Mouse (Mus musculus): ENCODE measurements at regions not wholly inside any gene's neighbourhood (a gene's known extent, or its start where the extent isn't known, plus 50 kb on each side); places are given as distances from the start of the nearest gene placed in this dataset.

GRCm38 (mm10) chr11:17502052-17502451 is 244.7 kb downstream of the C1d start:
- DNase-seq: no peak
- WGBS: 92% methylated on average over 7 of the region's 7 CpGs
- no peak overlapping the region for H3K4me3 ChIP-seq (replicated peaks; ENCODE audit: extremely low read depth, low read depth, low read length)
- H3K4me1 ChIP-seq (ENCODE audit: control insufficient read depth, insufficient read depth, low read length): no peaks in the 10 kb centered on the region
- TF ChIP-seq CTCF (IDR thresholded peaks at IDR 0.05; ENCODE audit: insufficient read depth, low read length) (no peak), POLR2A (IDR thresholded peaks at IDR 0.05; ENCODE audit: borderline replicate concordance, extremely low read depth, low read depth, low read length) (no peak)

- no peak overlapping the region for H3K4me3 ChIP-seq (replicated peaks; ENCODE audit: extremely low read depth, low read depth, low read length)
- H3K4me1 ChIP-seq (ENCODE audit: control insufficient read depth, insufficient read depth, low read length): no peaks in the 10 kb centered on the region
- TF ChIP-seq POLR2A (IDR thresholded peaks at IDR 0.05; ENCODE audit: borderline replicate concordance, extremely low read depth, low read depth, low read length): no peak
- no peak for TF ChIP-seq CTCF (IDR thresholded peaks at IDR 0.05; ENCODE audit: insufficient read depth, low read length)
- 74% methylated on average over 12 of the region's 12 CpGs for WGBS
- no peak for DNase-seq
These were observed 265.0 kb downstream of the C1d start for GRCm38 (mm10) chr11:17522220-17522919.

GRCm38 (mm10) chr11:17523329-17523728 is 265.9 kb downstream of the C1d start:
- WGBS: 89% methylated on average over 4 of the region's 4 CpGs
- H3K4me1 ChIP-seq (ENCODE audit: control insufficient read depth, insufficient read depth, low read length): no peaks in the 10 kb centered on the region
- H3K4me3 ChIP-seq (replicated peaks; ENCODE audit: extremely low read depth, low read depth, low read length): no peak overlapping the region
- no peak for DNase-seq
- TF ChIP-seq POLR2A (IDR thresholded peaks at IDR 0.05; ENCODE audit: borderline replicate concordance, extremely low read depth, low read depth, low read length) (no peak), CTCF (IDR thresholded peaks at IDR 0.05; ENCODE audit: insufficient read depth, low read length) (no peak)

GRCm38 (mm10) chr11:17524985-17525775 is 267.8 kb downstream of the C1d start:
- WGBS: 43% methylated on average over 7 of the region's 7 CpGs
- DNase-seq: no peak
- no peak for TF ChIP-seq POLR2A (IDR thresholded peaks at IDR 0.05; ENCODE audit: borderline replicate concordance, extremely low read depth, low read depth, low read length)
- no peak for TF ChIP-seq CTCF (IDR thresholded peaks at IDR 0.05; ENCODE audit: insufficient read depth, low read length)
- no peaks in the 10 kb centered on the region for H3K4me1 ChIP-seq (ENCODE audit: control insufficient read depth, insufficient read depth, low read length)
- H3K4me3 ChIP-seq (replicated peaks; ENCODE audit: extremely low read depth, low read depth, low read length): no peak overlapping the region

GRCm38 (mm10) chr11:17526476-17526875 is 269.1 kb downstream of the C1d start:
- TF ChIP-seq POLR2A (IDR thresholded peaks at IDR 0.05; ENCODE audit: borderline replicate concordance, extremely low read depth, low read depth, low read length): no peak
- TF ChIP-seq CTCF (IDR thresholded peaks at IDR 0.05; ENCODE audit: insufficient read depth, low read length): no peak
- no peak for DNase-seq
- 74% methylated on average over 5 of the region's 5 CpGs for WGBS

GRCm38 (mm10) chr11:17528609-17529008 is 271.2 kb downstream of the C1d start:
- 74% methylated on average over 6 of the region's 6 CpGs for WGBS
- no peak for DNase-seq
- no peaks in the 10 kb centered on the region for H3K4me1 ChIP-seq (ENCODE audit: control insufficient read depth, insufficient read depth, low read length)
- no peak for TF ChIP-seq POLR2A (IDR thresholded peaks at IDR 0.05; ENCODE audit: borderline replicate concordance, extremely low read depth, low read depth, low read length)
- no peak for TF ChIP-seq CTCF (IDR thresholded peaks at IDR 0.05; ENCODE audit: insufficient read depth, low read length)
- no peak overlapping the region for H3K4me3 ChIP-seq (replicated peaks; ENCODE audit: extremely low read depth, low read depth, low read length)

More at GRCm38 (mm10) chr11:17526476-17526875, 269.1 kb downstream of the C1d start:
- Histone ChIP-seq H3K4me1 (ENCODE audit: control insufficient read depth, insufficient read depth, low read length) (no peaks in the 10 kb centered on the region), H3K4me3 (replicated peaks; ENCODE audit: extremely low read depth, low read depth, low read length) (no peak overlapping the region)

- no peaks in the 10 kb centered on the region for H3K4me1 ChIP-seq (ENCODE audit: control insufficient read depth, insufficient read depth, low read length)
- H3K4me3 ChIP-seq (replicated peaks; ENCODE audit: extremely low read depth, low read depth, low read length): no peak overlapping the region
- WGBS: 66% methylated on average over 3 of the region's 3 CpGs
- DNase-seq: no peak
- TF ChIP-seq CTCF (IDR thresholded peaks at IDR 0.05; ENCODE audit: insufficient read depth, low read length) (no peak), POLR2A (IDR thresholded peaks at IDR 0.05; ENCODE audit: borderline replicate concordance, extremely low read depth, low read depth, low read length) (no peak)
These were observed 276.3 kb downstream of the C1d start for GRCm38 (mm10) chr11:17533706-17534105.

- Histone ChIP-seq H3K4me3 (replicated peaks; ENCODE audit: extremely low read depth, low read depth, low read length) (no peak overlapping the region), H3K4me1 (ENCODE audit: control insufficient read depth, insufficient read depth, low read length) (no peaks in the 10 kb centered on the region)
- TF ChIP-seq POLR2A (IDR thresholded peaks at IDR 0.05; ENCODE audit: borderline replicate concordance, extremely low read depth, low read depth, low read length) (no peak), CTCF (IDR thresholded peaks at IDR 0.05; ENCODE audit: insufficient read depth, low read length) (no peak)
- no peak for DNase-seq
These were observed 288.9 kb downstream of the C1d start for GRCm38 (mm10) chr11:17546286-17546685.

GRCm38 (mm10) chr11:17549148-17549547 is 291.8 kb downstream of the C1d start:
- TF ChIP-seq POLR2A (IDR thresholded peaks at IDR 0.05; ENCODE audit: borderline replicate concordance, extremely low read depth, low read depth, low read length): no peak
- no peak for TF ChIP-seq CTCF (IDR thresholded peaks at IDR 0.05; ENCODE audit: insufficient read depth, low read length)
- no peak for DNase-seq
- 86% methylated on average over 5 of the region's 5 CpGs for WGBS
- Histone ChIP-seq H3K4me3 (replicated peaks; ENCODE audit: extremely low read depth, low read depth, low read length) (no peak overlapping the region), H3K4me1 (ENCODE audit: control insufficient read depth, insufficient read depth, low read length) (no peaks in the 10 kb centered on the region)

- no peak for DNase-seq
- WGBS: 66% methylated on average over 3 of the region's 3 CpGs
- Histone ChIP-seq H3K4me3 (replicated peaks; ENCODE audit: extremely low read depth, low read depth, low read length) (no peak overlapping the region), H3K4me1 (ENCODE audit: control insufficient read depth, insufficient read depth, low read length) (no peaks in the 10 kb centered on the region)
- TF ChIP-seq POLR2A (IDR thresholded peaks at IDR 0.05; ENCODE audit: borderline replicate concordance, extremely low read depth, low read depth, low read length) (no peak), CTCF (IDR thresholded peaks at IDR 0.05; ENCODE audit: insufficient read depth, low read length) (no peak)
These were observed 297.9 kb downstream of the C1d start for GRCm38 (mm10) chr11:17555276-17555675.

Data from lung, adult 2 months (tissue).